Mouse (Mus musculus): ENCODE measurements around the gene Gm20481. TPM values are rescaled to one million over a fixed set of nuclear protein-coding genes. Genes with fewer than 3 reads are reported as not detected.

Gm20481 gene
- polyA plus RNA-seq (2014; fragmentation: Illumina TruSeq; extraction: RNeasy Lipid Tissue Mini Kit (QIAGEN cat#74804); ENCODE audit: low read depth, low replicate concordance) = not detected

DNA sequence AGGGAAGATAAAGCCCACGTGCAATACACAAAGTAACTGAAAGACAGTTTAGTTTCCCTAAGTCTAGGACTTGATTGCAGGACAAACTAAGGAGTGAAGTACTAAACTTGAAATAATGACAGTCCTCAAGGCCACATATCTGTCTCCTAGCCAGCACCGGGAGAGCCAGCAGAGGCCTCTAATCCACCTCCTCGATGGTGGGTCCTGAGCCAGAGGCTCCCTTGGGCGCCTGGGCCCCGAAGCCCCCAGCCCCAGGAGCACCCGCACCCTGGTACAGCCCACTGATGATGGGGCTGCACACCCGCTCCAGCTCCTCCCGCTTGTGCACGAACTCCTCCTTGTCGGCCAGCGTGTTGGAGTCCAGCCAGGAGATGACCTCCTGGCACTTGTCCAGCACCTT lies at the start of gene Gm20481:
Gene Gm20481, plus strand, starts transcription at position 91 of the 400 bp plus-strand sequence.

DNA sequence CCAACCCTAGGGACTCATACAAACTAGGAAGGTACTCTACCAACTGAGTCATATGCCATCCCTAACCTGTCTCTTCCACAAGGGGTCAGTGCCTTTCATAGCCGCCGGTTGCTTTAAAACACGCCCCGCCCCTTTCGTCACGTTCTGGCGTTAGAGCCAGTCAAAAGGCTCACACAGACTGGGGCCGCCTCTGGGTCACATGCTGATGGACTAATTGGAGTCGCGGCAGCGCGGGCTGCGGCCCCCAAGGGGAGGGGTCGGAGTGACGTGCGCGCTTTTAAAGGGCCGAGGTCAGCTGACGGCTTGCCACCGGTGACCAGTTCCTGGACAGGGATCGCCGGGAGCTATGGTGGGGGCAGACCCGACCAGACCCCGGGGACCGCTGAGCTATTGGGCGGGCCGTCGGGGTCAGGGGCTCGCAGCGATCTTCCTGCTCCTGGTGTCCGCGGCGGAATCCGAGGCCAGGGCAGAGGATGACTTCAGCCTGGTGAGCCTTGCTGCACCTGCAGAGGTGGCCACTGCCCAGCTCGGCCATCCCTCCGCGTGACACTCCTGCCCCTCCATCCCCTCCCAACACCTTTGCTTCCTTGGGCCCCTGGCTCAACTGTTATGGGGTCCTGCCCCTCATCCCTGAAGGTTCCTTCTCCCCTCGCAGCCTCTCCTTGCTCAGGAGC lies 38.5 kb upstream of the Gm20481 start, which contains the start of gene Neu1:
Gene Neu1, plus strand, starts transcription at position 193 of the 674 bp plus-strand sequence.

DNA sequence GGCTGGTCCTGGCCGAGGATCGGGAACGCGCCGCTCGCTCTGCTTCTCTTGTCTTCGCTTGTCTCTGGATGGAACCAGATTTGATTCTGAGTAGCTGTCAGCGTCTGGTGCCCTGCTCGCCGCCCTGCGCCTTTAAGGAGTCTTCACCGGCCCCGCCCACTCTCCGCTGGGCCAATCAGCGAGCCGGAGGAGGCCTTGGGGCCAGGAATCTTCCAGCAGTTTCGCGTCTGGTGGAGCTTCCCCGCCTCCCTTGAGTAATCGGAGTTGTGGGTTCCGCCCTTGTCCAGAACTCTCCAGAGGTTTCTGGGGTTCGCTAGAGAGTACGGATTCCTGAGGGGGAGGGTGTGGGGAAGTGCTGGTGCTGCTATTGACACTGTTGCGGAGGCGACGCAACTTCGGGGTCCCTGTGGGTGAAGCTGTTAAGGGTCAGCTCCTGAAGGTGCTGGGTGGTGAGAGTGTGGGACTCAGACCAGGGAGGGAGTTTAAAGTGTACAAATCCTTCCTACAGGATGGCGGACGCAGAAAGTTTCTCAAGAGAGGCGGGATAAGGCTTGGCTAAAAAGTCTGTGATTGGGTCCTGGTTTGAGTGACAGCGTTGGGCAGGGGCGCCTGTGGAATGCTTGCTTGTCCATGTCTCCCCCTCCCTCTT lies 10.5 kb upstream of the Gm20481 start, which contains the start of gene Hspa1b:
Gene Hspa1b, minus strand, starts transcription at position 109 of the 649 bp plus-strand sequence.

DNA sequence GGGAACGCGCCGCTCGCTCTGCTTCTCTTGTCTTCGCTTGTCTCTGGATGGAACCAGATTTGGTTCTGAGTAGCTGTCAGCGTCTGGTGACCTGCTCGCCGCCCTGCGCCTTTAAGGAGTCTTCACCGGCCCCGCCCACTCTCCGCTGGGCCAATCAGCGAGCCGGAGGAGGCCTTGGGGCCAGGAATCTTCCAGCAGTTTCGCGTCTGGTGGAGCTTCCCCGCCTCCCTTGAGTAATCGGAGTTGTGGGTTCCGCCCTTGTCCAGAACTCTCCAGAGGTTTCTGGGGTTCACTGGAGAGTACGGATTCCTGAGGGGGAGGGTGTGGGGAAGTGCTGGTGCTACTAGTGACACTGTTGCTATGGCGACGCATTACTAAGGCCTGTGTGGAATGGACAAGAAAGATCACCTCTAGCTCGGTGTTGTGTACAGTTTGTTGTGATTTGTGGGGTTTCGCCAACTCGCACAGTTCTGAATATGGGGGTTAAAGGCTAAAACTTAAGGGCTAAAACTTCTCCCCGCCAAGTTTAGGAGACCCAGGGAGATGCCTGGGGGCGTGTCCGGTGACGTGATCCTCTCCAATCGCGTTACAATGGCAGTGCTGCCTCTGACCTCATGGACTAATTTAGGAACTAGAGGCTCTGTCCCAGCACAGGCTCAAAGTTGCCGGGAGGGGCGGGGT lies 2.5 kb downstream of the Gm20481 start, which contains the start of the genes Hspa1a and Hspa1l:
Gene Hspa1a, minus strand, starts transcription at position 88 of the 681 bp plus-strand sequence.
Gene Hspa1l, plus strand, starts transcription at position 635 of the 681 bp plus-strand sequence.

DNA sequence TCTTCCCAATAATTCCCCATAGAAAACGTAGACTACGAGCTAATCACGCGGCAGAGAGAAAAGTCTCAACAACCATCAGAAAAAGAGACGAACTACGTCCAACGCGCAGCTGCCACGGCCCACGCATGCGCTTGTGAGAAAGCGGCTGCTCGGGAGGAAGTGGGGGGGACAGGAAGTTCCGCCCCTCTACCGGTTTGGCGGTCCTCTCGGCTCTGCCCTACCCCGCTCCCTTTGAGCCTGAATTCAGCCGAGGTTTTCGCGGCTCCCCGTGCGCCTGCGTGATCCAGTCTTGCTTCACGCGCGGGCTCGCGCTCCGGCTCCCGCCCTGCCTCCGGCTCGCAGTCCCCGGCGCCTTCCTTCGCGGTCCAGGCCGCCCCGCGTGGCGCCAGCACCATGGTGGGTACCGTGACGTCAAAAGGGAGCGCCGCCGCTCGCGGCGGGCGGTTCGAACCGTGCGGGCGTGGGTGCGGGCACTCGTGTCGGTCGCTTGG lies 12.0 kb downstream of the Gm20481 start, which contains the start of gene Lsm2:
Gene Lsm2, plus strand, starts transcription at position 173 of the 491 bp plus-strand sequence.

DNA sequence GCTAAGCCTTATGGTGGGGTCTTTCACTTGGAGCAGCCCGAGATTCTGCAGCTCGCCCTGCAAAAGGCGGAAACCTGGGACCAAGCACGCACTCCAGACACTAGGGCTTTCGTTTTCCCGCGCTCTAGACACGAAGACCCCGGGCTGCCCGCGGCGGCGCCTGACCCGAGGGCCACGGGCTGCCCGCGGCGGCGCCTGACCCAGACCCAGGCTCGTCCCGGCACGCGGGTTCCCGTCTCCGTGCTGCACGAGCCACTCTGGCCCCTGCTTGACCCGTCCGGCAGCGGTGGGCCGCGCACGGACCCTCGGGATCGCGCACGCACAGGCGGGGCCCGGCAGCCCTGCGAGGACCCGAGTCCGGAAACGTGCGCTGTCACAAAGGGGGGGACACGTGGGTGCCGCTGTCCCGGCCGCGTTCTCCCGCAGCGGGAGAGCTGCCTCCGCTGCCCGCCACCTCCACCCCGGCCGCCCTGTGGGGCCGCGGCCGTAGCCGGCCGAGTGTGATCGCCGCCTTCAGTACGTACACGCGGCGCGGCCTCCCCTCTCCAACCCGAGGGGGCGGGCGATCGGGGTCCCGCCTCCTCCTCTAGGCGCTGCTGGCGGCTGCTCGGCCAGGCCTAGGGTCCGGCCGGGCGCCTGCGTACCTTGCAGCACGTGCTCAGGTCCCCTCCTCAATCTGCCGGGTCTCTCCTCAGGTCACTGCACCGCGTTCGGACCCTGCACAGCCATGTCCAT lies 31.2 kb downstream of the Gm20481 start, which contains the start of gene Vars:
Gene Vars, plus strand, starts transcription at position 271 of the 735 bp plus-strand sequence.

DNA sequence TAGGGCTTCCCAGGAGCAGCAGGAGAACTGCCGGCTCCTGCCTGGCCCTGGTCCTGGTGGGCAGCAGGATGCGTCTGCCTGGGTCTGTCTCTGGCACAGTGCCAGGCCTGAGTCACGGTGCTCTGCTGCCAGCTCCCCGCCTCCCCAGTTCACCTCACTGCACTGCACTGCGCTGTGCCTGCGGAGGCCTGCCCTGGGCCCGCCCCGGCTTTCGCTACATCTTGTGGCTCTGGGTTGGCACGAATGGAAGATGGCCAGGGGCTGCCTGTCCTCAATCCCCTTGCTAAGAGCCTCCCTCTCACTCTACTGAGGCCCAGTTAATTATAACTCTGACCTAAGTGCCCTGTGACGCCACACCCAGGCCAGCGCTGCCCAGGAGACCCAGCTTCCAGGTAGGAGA lies 46.7 kb downstream of the Gm20481 start, which contains the start of gene Vwa7:
Gene Vwa7, plus strand, starts transcription at position 204 of the 400 bp plus-strand sequence.

Other genes starting within 250 kb of the Gm20481 start
- gene C4b, start 226.0 kb upstream of the Gm20481 start, polyA plus RNA-seq (2014; fragmentation: Illumina TruSeq; extraction: RNeasy Lipid Tissue Mini Kit (QIAGEN cat#74804); ENCODE audit: low read depth, low replicate concordance) = 248 TPM
- 1.4 TPM for gene Cyp21a1, start 165.4 kb upstream of the Gm20481 start, polyA plus RNA-seq (2014; fragmentation: Illumina TruSeq; extraction: RNeasy Lipid Tissue Mini Kit (QIAGEN cat#74804); ENCODE audit: low read depth, low replicate concordance)
- gene Stk19, start 133.0 kb upstream of the Gm20481 start, polyA plus RNA-seq (2014; fragmentation: Illumina TruSeq; extraction: RNeasy Lipid Tissue Mini Kit (QIAGEN cat#74804); ENCODE audit: low read depth, low replicate concordance) = 45.3 TPM
- gene Dxo, start 132.9 kb upstream of the Gm20481 start, polyA plus RNA-seq (2014; fragmentation: Illumina TruSeq; extraction: RNeasy Lipid Tissue Mini Kit (QIAGEN cat#74804); ENCODE audit: low read depth, low replicate concordance) = 59.7 TPM
- gene Skiv2l, start 119.7 kb upstream of the Gm20481 start, polyA plus RNA-seq (2014; fragmentation: Illumina TruSeq; extraction: RNeasy Lipid Tissue Mini Kit (QIAGEN cat#74804); ENCODE audit: low read depth, low replicate concordance) = 45.7 TPM
- 75.8 TPM for gene Nelfe, start 119.5 kb upstream of the Gm20481 start, polyA plus RNA-seq (2014; fragmentation: Illumina TruSeq; extraction: RNeasy Lipid Tissue Mini Kit (QIAGEN cat#74804); ENCODE audit: low read depth, low replicate concordance)
- 114 TPM for gene Cfb, start 107.4 kb upstream of the Gm20481 start, polyA plus RNA-seq (2014; fragmentation: Illumina TruSeq; extraction: RNeasy Lipid Tissue Mini Kit (QIAGEN cat#74804); ENCODE audit: low read depth, low replicate concordance)
- 14.4 TPM for gene Zbtb12, start 90.4 kb upstream of the Gm20481 start, polyA plus RNA-seq (2014; fragmentation: Illumina TruSeq; extraction: RNeasy Lipid Tissue Mini Kit (QIAGEN cat#74804); ENCODE audit: low read depth, low replicate concordance)
- gene Gm20547, start 87.9 kb upstream of the Gm20481 start, polyA plus RNA-seq (2014; fragmentation: Illumina TruSeq; extraction: RNeasy Lipid Tissue Mini Kit (QIAGEN cat#74804); ENCODE audit: low read depth, low replicate concordance) = not detected
- 104 TPM for gene C2, start 71.6 kb upstream of the Gm20481 start, polyA plus RNA-seq (2014; fragmentation: Illumina TruSeq; extraction: RNeasy Lipid Tissue Mini Kit (QIAGEN cat#74804); ENCODE audit: low read depth, low replicate concordance)
- gene Ehmt2, start 71.4 kb upstream of the Gm20481 start, polyA plus RNA-seq (2014; fragmentation: Illumina TruSeq; extraction: RNeasy Lipid Tissue Mini Kit (QIAGEN cat#74804); ENCODE audit: low read depth, low replicate concordance) = 113 TPM
- gene Slc44a4, start 55.4 kb upstream of the Gm20481 start, polyA plus RNA-seq (2014; fragmentation: Illumina TruSeq; extraction: RNeasy Lipid Tissue Mini Kit (QIAGEN cat#74804); ENCODE audit: low read depth, low replicate concordance) = 39.3 TPM
- 81.9 TPM for gene Neu1, start 38.7 kb upstream of the Gm20481 start, polyA plus RNA-seq (2014; fragmentation: Illumina TruSeq; extraction: RNeasy Lipid Tissue Mini Kit (QIAGEN cat#74804); ENCODE audit: low read depth, low replicate concordance)
- 47.9 TPM for gene Hspa1b, start 10.7 kb upstream of the Gm20481 start, polyA plus RNA-seq (2014; fragmentation: Illumina TruSeq; extraction: RNeasy Lipid Tissue Mini Kit (QIAGEN cat#74804); ENCODE audit: low read depth, low replicate concordance)
- 24.3 TPM for gene Hspa1a, start 2.2 kb downstream of the Gm20481 start, polyA plus RNA-seq (2014; fragmentation: Illumina TruSeq; extraction: RNeasy Lipid Tissue Mini Kit (QIAGEN cat#74804); ENCODE audit: low read depth, low replicate concordance)
- gene Hspa1l, start 2.8 kb downstream of the Gm20481 start, polyA plus RNA-seq (2014; fragmentation: Illumina TruSeq; extraction: RNeasy Lipid Tissue Mini Kit (QIAGEN cat#74804); ENCODE audit: low read depth, low replicate concordance) = 12.0 TPM
- 23.4 TPM for gene Lsm2, start 11.9 kb downstream of the Gm20481 start, polyA plus RNA-seq (2014; fragmentation: Illumina TruSeq; extraction: RNeasy Lipid Tissue Mini Kit (QIAGEN cat#74804); ENCODE audit: low read depth, low replicate concordance)
- 62.8 TPM for gene Vars, start 31.1 kb downstream of the Gm20481 start, polyA plus RNA-seq (2014; fragmentation: Illumina TruSeq; extraction: RNeasy Lipid Tissue Mini Kit (QIAGEN cat#74804); ENCODE audit: low read depth, low replicate concordance)
- gene Vwa7, start 46.7 kb downstream of the Gm20481 start, polyA plus RNA-seq (2014; fragmentation: Illumina TruSeq; extraction: RNeasy Lipid Tissue Mini Kit (QIAGEN cat#74804); ENCODE audit: low read depth, low replicate concordance) = 0.96 TPM
- 2.9 TPM for gene Sapcd1, start 58.1 kb downstream of the Gm20481 start, polyA plus RNA-seq (2014; fragmentation: Illumina TruSeq; extraction: RNeasy Lipid Tissue Mini Kit (QIAGEN cat#74804); ENCODE audit: low read depth, low replicate concordance)
- 4.2 TPM for gene Msh5, start 76.8 kb downstream of the Gm20481 start, polyA plus RNA-seq (2014; fragmentation: Illumina TruSeq; extraction: RNeasy Lipid Tissue Mini Kit (QIAGEN cat#74804); ENCODE audit: low read depth, low replicate concordance)
- 127 TPM for gene Clic1, start 80.1 kb downstream of the Gm20481 start, polyA plus RNA-seq (2014; fragmentation: Illumina TruSeq; extraction: RNeasy Lipid Tissue Mini Kit (QIAGEN cat#74804); ENCODE audit: low read depth, low replicate concordance)
- gene Ddah2, start 89.1 kb downstream of the Gm20481 start, polyA plus RNA-seq (2014; fragmentation: Illumina TruSeq; extraction: RNeasy Lipid Tissue Mini Kit (QIAGEN cat#74804); ENCODE audit: low read depth, low replicate concordance) = 43.7 TPM
- gene Ly6g6c, start 95.5 kb downstream of the Gm20481 start, polyA plus RNA-seq (2014; fragmentation: Illumina TruSeq; extraction: RNeasy Lipid Tissue Mini Kit (QIAGEN cat#74804); ENCODE audit: low read depth, low replicate concordance) = 2.2 TPM
- gene Mpig6b, start 96.3 kb downstream of the Gm20481 start, polyA plus RNA-seq (2014; fragmentation: Illumina TruSeq; extraction: RNeasy Lipid Tissue Mini Kit (QIAGEN cat#74804); ENCODE audit: low read depth, low replicate concordance) = 2.4 TPM
- 8.2 TPM for gene Ly6g6e, start 107.0 kb downstream of the Gm20481 start, polyA plus RNA-seq (2014; fragmentation: Illumina TruSeq; extraction: RNeasy Lipid Tissue Mini Kit (QIAGEN cat#74804); ENCODE audit: low read depth, low replicate concordance)
- 14.6 TPM for gene Ly6g6d, start 108.2 kb downstream of the Gm20481 start, polyA plus RNA-seq (2014; fragmentation: Illumina TruSeq; extraction: RNeasy Lipid Tissue Mini Kit (QIAGEN cat#74804); ENCODE audit: low read depth, low replicate concordance)
- not detected for gene Ly6g6f, start 115.7 kb downstream of the Gm20481 start, polyA plus RNA-seq (2014; fragmentation: Illumina TruSeq; extraction: RNeasy Lipid Tissue Mini Kit (QIAGEN cat#74804); ENCODE audit: low read depth, low replicate concordance)
- gene Abhd16a, start 119.4 kb downstream of the Gm20481 start, polyA plus RNA-seq (2014; fragmentation: Illumina TruSeq; extraction: RNeasy Lipid Tissue Mini Kit (QIAGEN cat#74804); ENCODE audit: low read depth, low replicate concordance) = 106 TPM
- gene Ly6g5c, start 138.4 kb downstream of the Gm20481 start, polyA plus RNA-seq (2014; fragmentation: Illumina TruSeq; extraction: RNeasy Lipid Tissue Mini Kit (QIAGEN cat#74804); ENCODE audit: low read depth, low replicate concordance) = 1,353 TPM
- 1,252 TPM for gene Ly6g5b, start 145.5 kb downstream of the Gm20481 start, polyA plus RNA-seq (2014; fragmentation: Illumina TruSeq; extraction: RNeasy Lipid Tissue Mini Kit (QIAGEN cat#74804); ENCODE audit: low read depth, low replicate concordance)
- 14.5 TPM for gene Gpank1, start 151.5 kb downstream of the Gm20481 start, polyA plus RNA-seq (2014; fragmentation: Illumina TruSeq; extraction: RNeasy Lipid Tissue Mini Kit (QIAGEN cat#74804); ENCODE audit: low read depth, low replicate concordance)
- 234 TPM for gene Csnk2b, start 152.1 kb downstream of the Gm20481 start, polyA plus RNA-seq (2014; fragmentation: Illumina TruSeq; extraction: RNeasy Lipid Tissue Mini Kit (QIAGEN cat#74804); ENCODE audit: low read depth, low replicate concordance)
- gene D17H6S53E, start 156.5 kb downstream of the Gm20481 start, polyA plus RNA-seq (2014; fragmentation: Illumina TruSeq; extraction: RNeasy Lipid Tissue Mini Kit (QIAGEN cat#74804); ENCODE audit: low read depth, low replicate concordance) = 15.2 TPM
- gene Apom, start 162.1 kb downstream of the Gm20481 start, polyA plus RNA-seq (2014; fragmentation: Illumina TruSeq; extraction: RNeasy Lipid Tissue Mini Kit (QIAGEN cat#74804); ENCODE audit: low read depth, low replicate concordance) = not detected
- gene Bag6, start 165.3 kb downstream of the Gm20481 start, polyA plus RNA-seq (2014; fragmentation: Illumina TruSeq; extraction: RNeasy Lipid Tissue Mini Kit (QIAGEN cat#74804); ENCODE audit: low read depth, low replicate concordance) = 130 TPM
- 229 TPM for gene Prrc2a, start 195.0 kb downstream of the Gm20481 start, polyA plus RNA-seq (2014; fragmentation: Illumina TruSeq; extraction: RNeasy Lipid Tissue Mini Kit (QIAGEN cat#74804); ENCODE audit: low read depth, low replicate concordance)
- gene Aif1, start 206.2 kb downstream of the Gm20481 start, polyA plus RNA-seq (2014; fragmentation: Illumina TruSeq; extraction: RNeasy Lipid Tissue Mini Kit (QIAGEN cat#74804); ENCODE audit: low read depth, low replicate concordance) = 21.1 TPM
- gene Lst1, start 218.5 kb downstream of the Gm20481 start, polyA plus RNA-seq (2014; fragmentation: Illumina TruSeq; extraction: RNeasy Lipid Tissue Mini Kit (QIAGEN cat#74804); ENCODE audit: low read depth, low replicate concordance) = 11.5 TPM
- gene Ltb, start 224.5 kb downstream of the Gm20481 start, polyA plus RNA-seq (2014; fragmentation: Illumina TruSeq; extraction: RNeasy Lipid Tissue Mini Kit (QIAGEN cat#74804); ENCODE audit: low read depth, low replicate concordance) = 1.9 TPM
- gene Tnf, start 232.1 kb downstream of the Gm20481 start, polyA plus RNA-seq (2014; fragmentation: Illumina TruSeq; extraction: RNeasy Lipid Tissue Mini Kit (QIAGEN cat#74804); ENCODE audit: low read depth, low replicate concordance) = 0.61 TPM
- gene Lta, start 235.4 kb downstream of the Gm20481 start, polyA plus RNA-seq (2014; fragmentation: Illumina TruSeq; extraction: RNeasy Lipid Tissue Mini Kit (QIAGEN cat#74804); ENCODE audit: low read depth, low replicate concordance) = not detected